Mouse (Mus musculus) embryo, embryonic 11.5 days (tissue): ENCODE results near the gene Arhgef3.
A peak's percentile ranks its signal among the peaks of the same experiment; 100 is the strongest.

ENCODE experiments used
- DNase-seq: peaks from one replicate; pipeline ENCODE4 v3.0.0-alpha.2; 2012; ENCODE audit warnings: low read depth, low spot score

Arhgef3 gene

GRCm38 (mm10) chr14:27115275-27115660 lies 569 bp downstream of the Arhgef3 start:
- DNase-seq = no peak

GRCm38 (mm10) chr14:27115991-27116390 lies 1.3 kb downstream of the Arhgef3 start:
- no peak for DNase-seq

- DNase-seq = no peak
These were observed 2.0 kb downstream of the Arhgef3 start for GRCm38 (mm10) chr14:27116577-27117165.

- no peak for DNase-seq
These were observed 3.8 kb downstream of the Arhgef3 start for GRCm38 (mm10) chr14:27118546-27118945.

GRCm38 (mm10) chr14:27122646-27123045 lies 7.9 kb downstream of the Arhgef3 start:
- no peak for DNase-seq

- DNase-seq = no peak
These were observed 8.8 kb downstream of the Arhgef3 start for GRCm38 (mm10) chr14:27123543-27123942.

- no peak for DNase-seq
These were observed 15.3 kb downstream of the Arhgef3 start for GRCm38 (mm10) chr14:27130031-27130430.

GRCm38 (mm10) chr14:27130676-27131075 lies 16.0 kb downstream of the Arhgef3 start:
- DNase-seq = no peak

GRCm38 (mm10) chr14:27131521-27131920 lies 16.8 kb downstream of the Arhgef3 start:
- DNase-seq = no peak

- no peak for DNase-seq
These were observed 24.2 kb downstream of the Arhgef3 start for GRCm38 (mm10) chr14:27138891-27139290.

- DNase-seq = no peak
These were observed 25.3 kb downstream of the Arhgef3 start for GRCm38 (mm10) chr14:27139968-27140367.

- DNase-seq = no peak
These were observed 26.8 kb downstream of the Arhgef3 start for GRCm38 (mm10) chr14:27141486-27141885.

- DNase-seq = no peak
These were observed 28.0 kb downstream of the Arhgef3 start for GRCm38 (mm10) chr14:27142680-27143079.

- DNase-seq = no peak
These were observed 30.7 kb downstream of the Arhgef3 start for GRCm38 (mm10) chr14:27145171-27146045.

GRCm38 (mm10) chr14:27147726-27148125 lies 33.0 kb downstream of the Arhgef3 start:
- no peak for DNase-seq

GRCm38 (mm10) chr14:27149401-27149800 lies 34.7 kb downstream of the Arhgef3 start:
- no peak for DNase-seq

GRCm38 (mm10) chr14:27150011-27150640 lies 35.4 kb downstream of the Arhgef3 start:
- DNase-seq = no peak

- DNase-seq = peak; percentile 30
These were observed 36.7 kb downstream of the Arhgef3 start for GRCm38 (mm10) chr14:27151432-27151831.

GRCm38 (mm10) chr14:27155088-27155487 lies 40.4 kb downstream of the Arhgef3 start:
- DNase-seq = no peak

GRCm38 (mm10) chr14:27156032-27156431 lies 41.3 kb downstream of the Arhgef3 start:
- DNase-seq = no peak

- DNase-seq = no peak
These were observed 43.4 kb downstream of the Arhgef3 start for GRCm38 (mm10) chr14:27158133-27158532.

- no peak for DNase-seq
These were observed 44.1 kb downstream of the Arhgef3 start for GRCm38 (mm10) chr14:27158782-27159181.

- DNase-seq = no peak
These were observed 46.1 kb downstream of the Arhgef3 start for GRCm38 (mm10) chr14:27160762-27161161.
